ENCODE assay signal across 39 mouse cellular contexts in the genomic region with DNA sequence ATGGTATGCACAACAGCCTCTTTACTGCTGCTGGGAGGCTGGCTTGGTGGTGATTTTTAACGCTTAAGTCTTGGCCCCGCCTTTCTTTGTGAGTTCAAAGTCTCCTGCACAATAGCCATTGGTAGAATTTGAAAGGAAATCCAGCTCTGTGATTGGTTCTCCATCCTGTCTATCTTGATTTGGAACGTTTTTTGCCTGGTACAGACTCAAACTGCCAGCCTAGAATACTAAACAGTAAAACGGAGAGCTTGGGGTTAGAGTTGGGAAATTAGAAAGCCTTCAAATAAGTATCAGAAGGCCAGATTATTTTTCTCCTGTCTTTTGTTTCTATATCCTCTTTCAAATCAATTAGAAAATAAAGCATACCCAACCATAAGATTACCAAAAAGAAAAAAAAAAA. TPM values are rescaled to one million over a fixed set of nuclear protein-coding genes. Genes with fewer than 3 reads are reported as not detected.
"Had no signal": no experiment of that assay in that cellular context is flagged by ENCODE, and none has a peak within 500 bp of the region (broad histone marks: within the 10 kb centered on the region; RNA-seq: fewer than 3 reads in every experiment).

A gene (minus strand): TSS at position 101 of the 400 bp plus-strand sequence.

- H3K4me1 ChIP-seq: heart, embryonic 10.5 days; heart, embryonic 12.5 days; hindbrain, embryonic 10.5 days; hindbrain, embryonic 12.5 days; intestine, embryonic 15.5 days; limb, embryonic 10.5 days; limb, embryonic 12.5 days had no signal

- DNase-seq: gastrocnemius, postnatal 14 days; heart, adult 18-20 months; heart, postnatal 10 days; heart, postnatal 4 days; kidney, adult 18-20 months; kidney, adult 8-10 months; kidney, postnatal 10 days; kidney, postnatal 25 days; kidney, postnatal 4 days; liver had no signal

- H3K27me3 ChIP-seq: heart, embryonic 12.5 days; hindbrain, embryonic 12.5 days; intestine, embryonic 15.5 days; limb, embryonic 12.5 days had no signal

- H3K36me3 ChIP-seq: heart, embryonic 10.5 days; heart, embryonic 12.5 days; hindbrain, embryonic 10.5 days; hindbrain, embryonic 12.5 days; intestine, embryonic 15.5 days; limb, embryonic 10.5 days; limb, embryonic 12.5 days had no signal

- H3K4me3 ChIP-seq: heart, embryonic 10.5 days; heart, embryonic 12.5 days; hindbrain, embryonic 10.5 days; hindbrain, embryonic 12.5 days; intestine, embryonic 15.5 days; layer of hippocampus, adult 2 months; left cerebral cortex, adult 2 months; limb, embryonic 10.5 days; limb, embryonic 12.5 days had no signal

- H3K27ac ChIP-seq: heart, embryonic 10.5 days; hindbrain, embryonic 10.5 days; hindbrain, embryonic 12.5 days; hindbrain, embryonic 14.5 days; intestine, embryonic 15.5 days; layer of hippocampus, adult 2 months; left cerebral cortex, adult 2 months; limb, embryonic 10.5 days; limb, embryonic 12.5 days had no signal

RNA-seq across cellular contexts. Expression of the gene that starts here (rescaled TPM):
- total RNA-seq: gastrocnemius, adult 18-20 months; gastrocnemius, adult 8-10 months; gastrocnemius, postnatal 14 days; gastrocnemius, postnatal 4 days; granulocyte monocyte progenitor cell, adult 5-6 weeks; heart, adult 18-20 months; heart, adult 8-10 months; heart, postnatal 10 days; heart, postnatal 25 days; heart, postnatal 4 days; layer of hippocampus, adult 2 months; layer of hippocampus, postnatal 10 days; layer of hippocampus, postnatal 25 days; left cerebral cortex, adult 2 months; left cerebral cortex, postnatal 14 days; left cerebral cortex, postnatal 36 days had no signal
- polyA plus RNA-seq: heart, embryonic 10.5 days; heart, embryonic 12.5 days; heart, embryonic 14.5 days; heart, embryonic 16.5 days; hindbrain, embryonic 10.5 days; hindbrain, embryonic 12.5 days; hindbrain, embryonic 14.5 days; hindbrain, embryonic 16.5 days; inflammation-experienced regulatory T-cells, adult 6 months; intestine, embryonic 15.5 days; intestine, postnatal 0 days; kidney, embryonic 14.5 days; kidney, embryonic 16.5 days; limb, embryonic 10.5 days; limb, embryonic 12.5 days; limb, embryonic 14.5 days; liver, embryonic 11.5 days had no signal
